Mouse (Mus musculus) spleen, adult 2 months (tissue): ENCODE results near the gene Gm6793. TPM values are rescaled to one million over a fixed set of nuclear protein-coding genes. Genes with fewer than 3 reads are reported as not detected.

Experiments
- DNase-seq, 2 experiments: peaks; one replicate each; pipeline versions ENCODE4 v3.0.0 to v3.0.0-alpha.2; 2012 to 2021; ENCODE audit warnings: low spot score in 2 of 2, low read depth in 1 of 2
- H3K27ac ChIP-seq: fragments of 200-500 bp; 2 replicates; pipeline ENCODE4 v1.5.1; 2012; ENCODE audit warnings: low read length, inconsistent platforms; ENCODE audit not compliant: insufficient read depth
- H3K27me3 ChIP-seq: fragments of 200-500 bp; 2 replicates; pipeline ENCODE4 v1.6.1; 2012; ENCODE audit warnings: mild to moderate bottlenecking, moderate library complexity, low read length, inconsistent platforms; ENCODE audit not compliant: control insufficient read depth, insufficient read depth
- H3K36me3 ChIP-seq: fragments of 200-500 bp; 2 replicates; pipeline ENCODE4 v1.6.1; 2012; ENCODE audit warnings: mild to moderate bottlenecking, low read length, inconsistent platforms; ENCODE audit not compliant: control insufficient read depth, insufficient read depth
- H3K4me1 ChIP-seq: fragments of 200-500 bp; 2 replicates; pipeline ENCODE4 v1.6.1; 2011; ENCODE audit warnings: inconsistent platforms; ENCODE audit not compliant: control insufficient read depth, insufficient read depth, insufficient read length
- H3K4me3 ChIP-seq: fragments of 200-500 bp; 2 replicates; pipeline ENCODE4 v1.5.1; 2011; ENCODE audit warnings: mild to moderate bottlenecking, inconsistent platforms; ENCODE audit not compliant: insufficient read depth, insufficient read length; ENCODE audit errors: extremely low read depth
- CTCF ChIP-seq: fragments of 200-500 bp; IDR thresholded peaks from 2 replicates; pipeline ENCODE4 v1.5.1; 2011; ENCODE audit warnings: mild to moderate bottlenecking, inconsistent platforms; ENCODE audit not compliant: insufficient read depth, insufficient read length, insufficient replicate concordance; ENCODE audit errors: extremely low read depth
- POLR2A ChIP-seq: fragments of 200-500 bp; IDR thresholded peaks from 2 replicates; pipeline ENCODE4 v1.6.1; 2011; ENCODE audit warnings: low read depth, low read length, inconsistent platforms
- WGBS: fragments of 180-500 bp; shearing (Covaris S2); methylation state at CpG from one replicate; pipeline ENCODE4 v1.1.7; 2018; 5-methylcytosine and 5-hydroxymethylcytosine counted together
- polyA plus RNA-seq: library from polyadenylated mRNA; depleted of rRNA; stranded (reverse); fragments of >200 nt; gene quantifications from 2 replicates; pipeline ENCODE4 v1.2.3, GENCODE M21; 2012

Gene Gm6793
- polyA plus RNA-seq, 1 experiment: not detected

GRCm38 (mm10) chr8:111989911-111990310 is 24.9 kb downstream of the Gm6793 start:
- no peaks in the 10 kb centered on the region for H3K27me3 ChIP-seq
- no peak overlapping the region for H3K4me3 ChIP-seq
- DNase-seq: peak; percentile 57 to 74
- WGBS: 6% methylated on average over 7 of the region's 7 CpGs
- H3K27ac ChIP-seq: no peak overlapping the region
- H3K4me1 ChIP-seq: no peaks in the 10 kb centered on the region
- H3K36me3 ChIP-seq: peaks cover 18% of the 10 kb centered on the region
- TF ChIP-seq CTCF (peak; percentile 73; the same call in 1 of the 2 replicates), POLR2A (no peak)

- WGBS: 85% methylated on average over 10 of the region's 10 CpGs
- Histone ChIP-seq H3K4me3 (no peak overlapping the region), H3K36me3 (peaks cover 16% of the 10 kb centered on the region), H3K27ac (no peak overlapping the region), H3K27me3 (no peaks in the 10 kb centered on the region), H3K4me1 (no peaks in the 10 kb centered on the region)
- no peak for DNase-seq
- TF ChIP-seq CTCF: no peak
- no peak for TF ChIP-seq POLR2A
These were observed 30.3 kb downstream of the Gm6793 start for GRCm38 (mm10) chr8:111984511-111984910.

DNA sequence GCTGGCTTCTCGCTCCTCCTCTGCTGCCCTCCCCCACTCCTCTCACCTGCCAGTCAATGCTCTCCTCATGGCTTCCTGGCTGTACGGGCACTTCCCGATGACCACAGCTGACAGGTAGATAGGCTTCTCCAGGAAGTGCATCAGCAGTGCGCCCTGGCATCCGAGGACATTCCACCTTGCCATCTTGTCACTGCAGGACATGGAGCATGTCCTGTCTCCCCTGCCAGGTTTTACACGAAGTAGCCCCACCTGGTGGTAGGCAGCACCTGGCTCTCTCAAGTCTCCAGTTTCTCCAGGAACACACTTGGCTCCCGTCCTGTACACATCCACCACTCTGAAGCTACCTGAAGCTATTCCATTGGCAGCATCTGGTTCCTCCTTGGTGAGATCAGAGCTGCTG is 32.7 kb downstream of the Gm6793 start:
- Histone ChIP-seq H3K4me1 (no peaks in the 10 kb centered on the region; the same call in 1 of the 2 replicates), H3K27ac (no peak overlapping the region), H3K36me3 (peaks cover 15% of the 10 kb centered on the region), H3K27me3 (no peaks in the 10 kb centered on the region), H3K4me3 (no peak overlapping the region)
- 82% methylated on average over 7 of the region's 7 CpGs for WGBS
- no peak for DNase-seq
- TF ChIP-seq POLR2A (no peak), CTCF (no peak)

DNA sequence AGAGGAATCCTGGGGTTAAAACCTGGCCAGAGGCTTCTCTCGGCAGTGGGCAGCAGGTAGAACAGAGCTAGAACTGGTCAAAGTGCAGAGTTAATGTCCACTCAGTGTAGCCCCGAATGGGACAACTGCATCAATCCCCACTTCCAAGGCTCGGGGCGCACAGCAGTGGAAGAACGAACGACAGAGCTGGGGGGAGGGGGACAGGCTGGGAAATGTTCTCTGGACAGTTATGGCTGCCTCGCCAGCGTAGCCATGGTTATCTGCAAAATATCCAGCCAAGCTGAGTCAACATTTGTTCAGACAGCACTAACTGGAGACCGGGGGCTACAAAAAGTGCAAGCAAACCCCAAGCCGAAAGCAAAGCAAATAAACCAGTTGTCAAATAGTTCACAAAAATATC is 36.7 kb downstream of the Gm6793 start:
- DNase-seq: no peak
- WGBS: 93% methylated on average over 10 of the region's 10 CpGs
- Histone ChIP-seq H3K27ac (no peak overlapping the region), H3K27me3 (no peaks in the 10 kb centered on the region), H3K4me3 (no peak overlapping the region), H3K36me3 (peaks cover 8% of the 10 kb centered on the region; the same call in 1 of the 2 replicates), H3K4me1 (no peaks in the 10 kb centered on the region; the same call in 1 of the 2 replicates)
- no peak for TF ChIP-seq CTCF
- TF ChIP-seq POLR2A: no peak

DNA sequence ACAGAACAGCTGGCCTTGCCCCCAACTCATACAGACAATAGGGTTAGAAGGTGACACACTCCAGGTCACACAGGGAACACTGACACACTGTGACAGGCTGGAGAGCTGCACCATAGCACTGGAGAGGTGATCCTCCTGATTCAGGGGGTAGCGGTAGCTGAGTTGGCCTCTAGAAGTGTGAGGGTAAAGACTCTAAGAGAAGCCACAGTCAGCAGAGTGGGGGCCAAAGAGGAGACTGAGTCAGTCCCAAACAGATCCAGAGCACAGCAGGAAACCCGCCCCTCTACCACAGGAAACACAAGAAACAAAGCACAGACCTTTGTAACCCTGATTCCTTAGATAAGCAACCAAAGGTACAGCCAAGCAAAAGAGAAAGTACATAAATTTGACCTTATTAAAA is 38.5 kb downstream of the Gm6793 start:
- H3K27me3 ChIP-seq: no peaks in the 10 kb centered on the region
- no peaks in the 10 kb centered on the region; the same call in 1 of the 2 replicates for H3K4me1 ChIP-seq
- no peak for TF ChIP-seq CTCF
- no peak for TF ChIP-seq POLR2A
- H3K4me3 ChIP-seq: no peak overlapping the region
- peaks cover 8% of the 10 kb centered on the region; the same call in 1 of the 2 replicates for H3K36me3 ChIP-seq
- peak overlapping the region; percentile 30; the same call in 1 of the 2 replicates for H3K27ac ChIP-seq
- 52% methylated on average over 2 of the region's 2 CpGs for WGBS
- no peak for DNase-seq

- Histone ChIP-seq H3K27ac (no peak overlapping the region), H3K4me3 (no peak overlapping the region), H3K4me1 (no peaks in the 10 kb centered on the region; the same call in 1 of the 2 replicates), H3K27me3 (no peaks in the 10 kb centered on the region), H3K36me3 (peaks cover 8% of the 10 kb centered on the region; the same call in 1 of the 2 replicates)
- DNase-seq: no peak
- 93% methylated on average over 2 of the region's 2 CpGs for WGBS
- TF ChIP-seq POLR2A (no peak), CTCF (no peak)
These were observed 39.1 kb downstream of the Gm6793 start for GRCm38 (mm10) chr8:111975706-111976105.

DNA sequence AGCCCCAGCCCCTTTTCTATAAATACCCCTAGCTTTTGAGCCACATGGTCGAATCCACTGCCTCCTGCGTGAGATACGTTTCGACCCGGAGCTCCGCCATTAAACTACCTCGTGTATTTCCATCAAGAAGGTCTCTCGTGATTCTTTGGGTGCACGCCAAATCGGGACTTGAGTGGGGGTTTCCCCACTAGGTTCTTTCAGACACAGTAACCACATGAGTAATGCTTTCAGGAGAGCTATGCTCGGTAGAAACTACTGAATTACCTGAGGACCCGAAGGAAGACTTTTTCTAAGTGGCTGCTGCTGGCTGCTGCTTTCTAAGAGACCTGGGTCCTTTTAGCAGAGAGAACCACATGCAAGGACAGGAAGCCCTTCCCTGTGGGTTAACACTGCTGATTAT is 40.7 kb downstream of the Gm6793 start:
- no peak for TF ChIP-seq CTCF
- no peak for TF ChIP-seq POLR2A
- H3K36me3 ChIP-seq: peaks cover 8% of the 10 kb centered on the region; the same call in 1 of the 2 replicates
- H3K4me3 ChIP-seq: no peak overlapping the region
- no peak overlapping the region for H3K27ac ChIP-seq
- H3K4me1 ChIP-seq: no peaks in the 10 kb centered on the region; the same call in 1 of the 2 replicates
- 88% methylated on average over 12 of the region's 12 CpGs for WGBS
- DNase-seq: no peak
- no peaks in the 10 kb centered on the region for H3K27me3 ChIP-seq
